Mouse (Mus musculus) midbrain, embryonic 15.5 days (tissue): ENCODE measurements around the gene Rgn. TPM values are rescaled to one million over a fixed set of nuclear protein-coding genes. Genes with fewer than 3 reads are reported as not detected.

Source experiments
- ATAC-seq: fragments of 200-750 bp; cut with Nextera tagmentation; replicated peaks from 2 replicates; pipeline ENCODE4 v1.8.0; 2017; ENCODE audit warnings: moderate TSS enrichment
- H3K27ac ChIP-seq: fragments of 300-500 bp; sonication (generic); 2 replicates; pipeline ENCODE4 v1.5.1; 2015; ENCODE audit warnings: mild to moderate bottlenecking, inconsistent platforms
- H3K27me3 ChIP-seq: fragments of 300-500 bp; sonication (generic); replicated peaks from 2 replicates; pipeline ENCODE4 v1.6.1; 2015; ENCODE audit warnings: inconsistent platforms
- H3K36me3 ChIP-seq: fragments of 300-500 bp; sonication (generic); replicated peaks from 2 replicates; pipeline ENCODE4 v1.6.1; 2015; ENCODE audit warnings: inconsistent platforms
- H3K4me1 ChIP-seq: fragments of 300-500 bp; sonication (generic); 2 replicates; pipeline ENCODE4 v1.6.1; 2015; ENCODE audit warnings: inconsistent platforms
- H3K4me2 ChIP-seq: fragments of 300-500 bp; sonication (generic); 2 replicates; pipeline ENCODE4 v1.6.1; 2015; ENCODE audit warnings: inconsistent platforms, mild to moderate bottlenecking, moderate library complexity
- H3K4me3 ChIP-seq: fragments of 300-500 bp; sonication (generic); 2 replicates; pipeline ENCODE4 v1.5.1; 2015; ENCODE audit warnings: mild to moderate bottlenecking, inconsistent platforms
- H3K9ac ChIP-seq: fragments of 300-500 bp; sonication (generic); 2 replicates; pipeline ENCODE4 v1.6.1; 2015; ENCODE audit warnings: mild to moderate bottlenecking, inconsistent platforms
- H3K9me3 ChIP-seq: fragments of 300-500 bp; sonication (generic); 2 replicates; pipeline ENCODE4 v1.6.1; 2016; ENCODE audit warnings: inconsistent platforms
- WGBS: fragments of 180-500 bp; shearing (Covaris S2); methylation state at CpG from one replicate; pipeline ENCODE4 v1.1.7; 2015; ENCODE audit warnings: mixed read lengths; 5-methylcytosine and 5-hydroxymethylcytosine counted together
- polyA plus RNA-seq: library from polyadenylated mRNA; unstranded; fragments of >200 nt; fragmentation: Nextera tagmentation; extraction: Ambion mirVana; gene quantifications from 2 replicates; pipeline ENCODE4 v1.2.1, GENCODE M21; 2015

Rgn gene
- polyA plus RNA-seq = 0.54 and 1.0 TPM in 2 replicates

- H3K4me1 ChIP-seq = no peaks in the 10 kb centered on the region
- peak within 1 kb of the TSS; percentile 39 for H3K4me3 ChIP-seq
- H3K4me2 ChIP-seq = peak within 1 kb of the TSS; percentile 53
- H3K27ac ChIP-seq = no peak within 1 kb of the TSS
- no peaks in the 10 kb centered on the region for H3K27me3 ChIP-seq
- no peak within 1 kb of the TSS for H3K9ac ChIP-seq
- no peak for ATAC-seq
- WGBS = 65% methylated on average over 3 of the region's 3 CpGs
- H3K36me3 ChIP-seq = no peaks in the 10 kb centered on the region
- no peaks in the 10 kb centered on the region for H3K9me3 ChIP-seq
These were observed at the start of gene Rgn for GRCm38 (mm10) chrX:20549532-20549931. Gene Rgn (plus strand): TSS chrX:20549787.

- Histone ChIP-seq H3K27me3 (no peaks in the 10 kb centered on the region), H3K4me3 (no peak overlapping the region), H3K4me1 (no peaks in the 10 kb centered on the region), H3K9ac (no peak overlapping the region), H3K36me3 (no peaks in the 10 kb centered on the region), H3K27ac (no peak overlapping the region), H3K9me3 (no peaks in the 10 kb centered on the region), H3K4me2 (no peak overlapping the region)
- ATAC-seq = no peak
- WGBS = 80% methylated on average over 7 of the region's 7 CpGs
These were observed 29.2 kb upstream of the Rgn start for GRCm38 (mm10) chrX:20520290-20520939.

DNA sequence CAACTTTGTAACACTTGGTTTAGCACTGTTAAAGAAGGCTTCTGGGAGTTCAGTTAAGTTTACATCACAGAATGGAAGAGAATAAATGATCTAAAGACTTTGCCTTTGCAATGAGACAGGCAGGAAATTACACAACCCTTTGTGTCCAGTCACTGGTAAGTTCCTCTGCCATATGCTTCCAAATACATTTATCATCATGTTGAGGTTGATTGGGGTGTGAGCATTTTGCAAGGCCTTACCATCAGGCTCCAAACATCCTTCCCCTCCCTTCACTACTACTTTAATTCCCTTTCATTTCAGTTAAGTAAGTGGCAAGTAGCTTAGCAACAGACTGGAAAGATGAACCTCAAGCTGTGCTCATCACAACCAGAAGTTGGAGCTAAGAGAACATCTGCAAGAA lies 28.0 kb upstream of the Rgn start:
- no peak overlapping the region for H3K4me2 ChIP-seq
- H3K36me3 ChIP-seq = no peaks in the 10 kb centered on the region
- ATAC-seq = no peak
- no peaks in the 10 kb centered on the region for H3K27me3 ChIP-seq
- no peak overlapping the region for H3K27ac ChIP-seq
- H3K4me3 ChIP-seq = no peak overlapping the region
- H3K4me1 ChIP-seq = no peaks in the 10 kb centered on the region
- H3K9me3 ChIP-seq = no peaks in the 10 kb centered on the region
- no peak overlapping the region for H3K9ac ChIP-seq

- no peak overlapping the region for H3K27ac ChIP-seq
- H3K27me3 ChIP-seq = no peaks in the 10 kb centered on the region
- H3K4me3 ChIP-seq = no peak overlapping the region
- no peaks in the 10 kb centered on the region for H3K9me3 ChIP-seq
- 50% methylated on average over 1 of the region's 1 CpGs for WGBS
- H3K36me3 ChIP-seq = no peaks in the 10 kb centered on the region
- H3K9ac ChIP-seq = no peak overlapping the region
- no peak overlapping the region for H3K4me2 ChIP-seq
- ATAC-seq = no peak
- H3K4me1 ChIP-seq = no peaks in the 10 kb centered on the region
These were observed 17.0 kb upstream of the Rgn start for GRCm38 (mm10) chrX:20532621-20533020.

GRCm38 (mm10) chrX:20543867-20544266 lies 5.7 kb upstream of the Rgn start:
- H3K36me3 ChIP-seq = no peaks in the 10 kb centered on the region
- no peak overlapping the region for H3K9ac ChIP-seq
- no peaks in the 10 kb centered on the region for H3K27me3 ChIP-seq
- ATAC-seq = no peak
- no peak overlapping the region for H3K27ac ChIP-seq
- WGBS = 81% methylated on average over 3 of the region's 3 CpGs
- no peaks in the 10 kb centered on the region for H3K4me1 ChIP-seq
- H3K9me3 ChIP-seq = no peaks in the 10 kb centered on the region
- no peak overlapping the region for H3K4me2 ChIP-seq
- no peak overlapping the region for H3K4me3 ChIP-seq

DNA sequence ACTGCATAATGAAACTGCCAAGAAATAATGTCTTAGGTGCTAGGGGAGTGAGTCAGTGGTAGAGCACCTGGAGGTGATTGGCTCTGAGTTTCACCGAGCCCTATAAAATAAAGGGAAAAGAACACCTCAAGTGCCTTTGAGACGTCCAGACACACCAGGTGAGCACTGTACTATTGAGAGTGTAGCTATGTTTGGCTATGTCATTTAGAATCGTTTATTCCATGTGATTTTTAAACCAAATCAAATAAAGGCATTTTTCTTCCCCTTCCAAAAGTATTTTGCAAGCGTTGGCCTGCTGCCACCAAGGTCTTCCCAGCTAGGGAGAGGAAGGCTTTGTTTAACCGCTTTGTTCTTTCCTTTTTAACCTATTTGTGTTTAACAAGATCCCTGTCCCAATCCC lies 2.0 kb upstream of the Rgn start:
- Histone ChIP-seq H3K27ac (no peak overlapping the region), H3K4me3 (peak overlapping the region; percentile 39), H3K4me1 (no peaks in the 10 kb centered on the region), H3K36me3 (no peaks in the 10 kb centered on the region), H3K9me3 (no peaks in the 10 kb centered on the region), H3K4me2 (peak overlapping the region; percentile 53), H3K9ac (no peak overlapping the region), H3K27me3 (no peaks in the 10 kb centered on the region)
- ATAC-seq = no peak
- 38% methylated on average over 5 of the region's 5 CpGs for WGBS

GRCm38 (mm10) chrX:20548011-20548879 lies 1.3 kb upstream of the Rgn start:
- H3K4me2 ChIP-seq = peak overlapping the region; percentile 53
- H3K4me1 ChIP-seq = no peaks in the 10 kb centered on the region
- no peak overlapping the region for H3K27ac ChIP-seq
- ATAC-seq = peak; percentile 70
- no peaks in the 10 kb centered on the region for H3K27me3 ChIP-seq
- WGBS = 18% methylated on average over 24 of the region's 24 CpGs
- H3K36me3 ChIP-seq = no peaks in the 10 kb centered on the region
- peak overlapping the region; percentile 35 for H3K9ac ChIP-seq
- peak overlapping the region; percentile 39 for H3K4me3 ChIP-seq
- H3K9me3 ChIP-seq = no peaks in the 10 kb centered on the region

DNA sequence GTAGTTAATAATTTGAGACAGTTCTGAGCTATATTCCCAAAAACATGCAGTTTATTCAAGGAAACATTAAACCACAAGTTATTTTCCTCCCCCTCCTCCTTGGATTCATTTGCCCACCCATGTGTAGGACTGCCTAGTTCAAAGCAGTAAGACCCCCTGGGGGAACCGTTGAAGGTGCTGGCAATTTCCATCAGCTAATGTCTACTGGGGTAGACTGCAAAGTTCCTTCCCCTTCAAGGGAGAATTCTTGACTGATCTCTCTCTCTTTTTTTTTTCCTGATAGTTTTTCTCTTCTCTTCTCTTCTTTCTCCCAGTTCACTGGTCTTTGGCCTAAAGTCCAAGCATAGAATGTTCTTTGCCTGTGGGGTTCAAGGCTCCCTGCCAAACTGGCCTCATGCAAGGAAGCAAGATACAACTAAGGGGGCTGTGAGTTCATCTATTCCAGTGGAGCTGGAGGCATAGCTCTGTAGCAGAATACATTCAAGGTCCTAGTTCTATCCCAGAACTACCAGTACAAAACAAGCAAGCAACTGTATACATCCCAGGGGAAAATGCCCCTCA lies 627 bp upstream of the Rgn start:
- WGBS = 56% methylated on average over 1 of the region's 1 CpGs
- H3K9me3 ChIP-seq = no peaks in the 10 kb centered on the region
- no peak overlapping the region for H3K9ac ChIP-seq
- H3K27me3 ChIP-seq = no peaks in the 10 kb centered on the region
- H3K4me2 ChIP-seq = peak overlapping the region; percentile 53; the same call in 1 of the 2 replicates
- ATAC-seq = no peak
- no peaks in the 10 kb centered on the region for H3K4me1 ChIP-seq
- H3K36me3 ChIP-seq = no peaks in the 10 kb centered on the region
- no peak overlapping the region for H3K4me3 ChIP-seq
- H3K27ac ChIP-seq = no peak overlapping the region

DNA sequence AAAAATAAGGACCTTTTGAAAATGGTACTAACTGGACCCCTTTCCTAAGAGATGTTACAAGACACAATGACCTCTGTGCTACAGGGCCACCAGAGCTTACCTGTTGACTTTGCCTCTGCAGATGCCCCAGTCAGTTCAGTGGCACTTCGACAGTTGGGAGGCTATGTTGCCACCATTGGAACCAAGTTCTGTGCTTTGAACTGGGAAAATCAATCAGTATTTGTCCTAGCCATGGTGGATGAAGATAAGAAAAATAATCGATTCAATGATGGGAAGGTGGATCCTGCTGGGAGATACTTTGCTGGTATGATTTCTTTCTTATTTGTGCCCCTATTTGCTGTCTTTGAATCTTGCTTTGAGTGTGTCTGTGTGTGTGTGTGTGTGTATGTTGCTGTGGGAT lies 2.6 kb downstream of the Rgn start:
- no peak for ATAC-seq
- Histone ChIP-seq H3K4me2 (no peak overlapping the region), H3K27ac (no peak overlapping the region), H3K36me3 (no peaks in the 10 kb centered on the region), H3K4me1 (no peaks in the 10 kb centered on the region), H3K4me3 (no peak overlapping the region), H3K9ac (no peak overlapping the region), H3K27me3 (no peaks in the 10 kb centered on the region), H3K9me3 (no peaks in the 10 kb centered on the region)
- 81% methylated on average over 2 of the region's 2 CpGs for WGBS

DNA sequence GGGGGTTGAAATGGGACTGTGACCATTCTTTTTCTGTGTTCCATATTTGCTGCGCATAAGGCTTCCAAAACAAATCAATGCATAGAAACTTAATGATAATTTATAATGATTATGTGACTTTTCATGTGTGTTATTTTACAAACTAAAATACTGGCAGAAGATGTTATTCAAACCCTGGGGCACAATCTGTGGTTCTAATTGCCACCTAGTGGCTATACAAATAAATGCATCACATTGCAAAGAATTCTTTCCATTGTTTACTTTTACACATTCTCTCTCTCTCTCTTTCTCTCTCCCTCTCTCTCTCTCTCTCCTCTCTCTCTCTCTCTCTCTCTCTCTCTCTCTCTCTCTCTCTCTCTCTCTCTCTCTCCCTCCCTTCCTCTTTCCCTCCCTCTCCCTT lies 12.3 kb downstream of the Rgn start:
- H3K36me3 ChIP-seq = no peaks in the 10 kb centered on the region
- no peak overlapping the region for H3K9ac ChIP-seq
- no peak overlapping the region for H3K27ac ChIP-seq
- H3K4me3 ChIP-seq = no peak overlapping the region
- WGBS = 35% methylated on average over 1 of the region's 1 CpGs
- no peaks in the 10 kb centered on the region for H3K9me3 ChIP-seq
- H3K27me3 ChIP-seq = no peaks in the 10 kb centered on the region
- H3K4me2 ChIP-seq = no peak overlapping the region
- no peaks in the 10 kb centered on the region for H3K4me1 ChIP-seq
- no peak for ATAC-seq

- Histone ChIP-seq H3K4me1 (no peaks in the 10 kb centered on the region), H3K4me2 (no peak overlapping the region), H3K9ac (no peak overlapping the region), H3K27me3 (no peaks in the 10 kb centered on the region), H3K27ac (no peak overlapping the region), H3K36me3 (no peaks in the 10 kb centered on the region), H3K4me3 (no peak overlapping the region), H3K9me3 (no peaks in the 10 kb centered on the region)
- WGBS = 71% methylated on average over 4 of the region's 4 CpGs
- ATAC-seq = no peak
These were observed 14.4 kb downstream of the Rgn start for GRCm38 (mm10) chrX:20563941-20564340.

DNA sequence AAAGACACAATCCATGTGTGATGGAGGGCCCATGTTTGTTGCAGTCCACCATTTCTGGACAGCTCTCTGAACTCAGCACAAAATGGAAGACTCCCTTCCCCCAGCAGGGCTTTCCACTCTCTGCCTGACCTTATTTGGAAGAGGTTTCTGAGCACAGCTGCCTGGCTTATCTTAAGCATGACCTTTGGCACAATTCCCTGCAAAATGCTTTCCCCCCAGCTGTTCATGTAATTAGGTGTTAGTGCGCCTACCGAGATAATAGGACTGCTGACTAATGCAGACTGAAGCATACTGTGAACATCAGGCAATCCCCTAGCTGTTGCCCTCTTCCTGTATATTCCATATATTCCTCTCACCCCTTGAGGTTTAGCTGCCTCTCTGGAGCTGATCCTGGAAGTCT lies 21.4 kb downstream of the Rgn start:
- no peak overlapping the region for H3K27ac ChIP-seq
- H3K9me3 ChIP-seq = no peaks in the 10 kb centered on the region
- H3K4me3 ChIP-seq = no peak overlapping the region
- no peaks in the 10 kb centered on the region for H3K36me3 ChIP-seq
- WGBS = 48% methylated on average over 2 of the region's 2 CpGs
- no peaks in the 10 kb centered on the region for H3K4me1 ChIP-seq
- no peak overlapping the region for H3K4me2 ChIP-seq
- H3K9ac ChIP-seq = no peak overlapping the region
- H3K27me3 ChIP-seq = no peaks in the 10 kb centered on the region
- ATAC-seq = no peak
